Mouse (Mus musculus): ENCODE measurements around the gene Meaf6.

The Meaf6 gene

DNA sequence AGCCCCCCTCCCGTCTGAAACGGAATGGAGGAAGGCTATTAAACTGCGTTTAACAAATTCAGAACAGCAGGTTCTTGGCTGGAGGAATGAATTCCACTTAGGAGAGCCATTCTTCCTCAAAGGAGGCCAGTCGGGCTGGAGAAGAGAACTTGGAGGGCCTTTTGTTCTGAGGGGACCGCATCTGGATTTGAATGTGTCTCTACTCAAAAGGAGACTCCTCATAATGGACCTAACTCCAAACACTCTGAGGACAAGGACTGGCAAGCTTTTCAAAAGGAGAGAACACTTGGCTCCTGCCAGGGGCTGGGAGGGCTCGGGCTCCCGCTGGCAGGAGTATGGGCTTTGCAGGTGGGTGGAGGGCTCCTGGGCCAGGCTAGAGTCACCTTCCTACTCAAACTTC lies 59.7 kb downstream of the Meaf6 start:
- no peak for DNase-seq (ENCODE audit: low spot score)

DNA sequence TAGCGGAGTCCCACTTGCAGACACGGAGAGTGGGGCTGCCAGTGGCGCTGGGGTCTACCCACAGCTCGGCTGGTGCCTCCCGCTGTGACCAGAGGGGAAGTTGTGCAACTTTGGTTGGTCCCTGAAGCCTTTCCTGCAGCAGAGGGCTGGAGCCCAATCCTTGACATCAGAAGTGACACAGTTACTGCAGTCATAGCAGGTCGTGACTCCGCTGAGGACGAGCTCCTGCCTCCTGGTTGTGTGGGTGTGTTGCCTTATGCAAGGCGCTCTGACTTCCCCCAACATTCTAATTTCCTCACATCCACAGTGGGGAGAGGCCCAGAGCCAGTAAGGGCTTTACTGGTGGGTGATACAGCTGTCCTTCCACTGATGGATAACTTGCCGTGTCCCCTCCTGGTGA lies 60.3 kb downstream of the Meaf6 start:
- DNase-seq (ENCODE audit: low spot score): no peak

DNA sequence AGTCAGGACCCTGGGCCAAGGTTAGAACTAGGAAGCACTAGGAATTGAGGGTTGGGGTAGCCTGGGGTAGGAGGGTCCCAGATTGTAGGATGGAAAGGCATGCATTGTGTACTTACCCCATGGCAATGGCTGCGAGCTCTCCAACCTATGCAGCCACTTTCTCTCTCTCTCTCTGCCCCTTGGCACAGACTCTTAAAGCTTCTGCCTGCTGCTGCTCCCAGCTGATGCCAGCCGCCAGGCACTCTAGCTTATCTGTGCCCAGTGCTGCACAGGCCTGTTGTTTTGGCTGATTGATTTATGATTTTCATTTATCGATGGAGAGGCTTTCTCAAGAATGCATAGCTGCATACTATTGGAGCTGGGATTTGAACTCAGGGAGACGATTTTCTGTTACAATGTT lies 63.0 kb downstream of the Meaf6 start:
- no peak for DNase-seq (ENCODE audit: low spot score)

DNA sequence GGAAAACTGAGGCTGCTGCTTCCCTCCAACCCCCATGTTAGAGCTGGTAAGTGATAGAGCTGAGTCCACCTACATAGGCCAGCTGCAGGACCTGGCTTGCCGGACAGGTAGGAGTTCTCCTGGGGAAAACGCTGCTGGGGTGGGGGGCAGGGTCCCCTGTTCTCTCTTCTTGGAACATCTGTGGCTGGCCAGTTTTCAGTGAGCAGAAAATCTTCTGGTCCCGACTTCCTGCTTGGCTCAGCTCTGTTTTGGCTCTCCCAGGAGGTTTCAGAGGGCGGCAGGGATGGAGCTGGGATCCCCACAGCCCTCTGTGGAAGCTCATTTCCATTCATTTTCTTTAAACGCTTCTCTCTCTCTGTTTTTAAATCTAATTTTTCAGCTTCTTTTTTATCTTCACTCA lies 64.5 kb downstream of the Meaf6 start:
- no peak for DNase-seq (ENCODE audit: low spot score)

DNA sequence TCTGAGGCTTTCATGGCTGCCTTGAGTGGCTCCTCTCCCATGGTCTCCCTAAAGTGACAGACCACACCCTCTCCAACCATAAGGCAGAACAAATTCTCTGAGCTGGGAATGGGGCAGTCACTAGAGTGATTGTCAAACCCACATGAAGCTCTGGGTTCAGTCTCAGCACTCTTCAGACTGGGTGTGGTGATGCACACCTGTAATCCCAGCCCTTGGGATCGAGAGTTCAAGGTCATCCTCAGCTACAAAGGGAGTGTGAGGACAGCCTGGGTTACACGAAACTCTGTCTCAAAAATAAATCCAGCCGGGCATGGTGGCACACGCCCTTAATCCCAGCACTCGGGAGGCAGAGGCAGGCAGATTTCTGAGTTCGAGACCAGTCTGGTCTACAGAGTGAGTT lies 67.5 kb downstream of the Meaf6 start:
- DNase-seq (ENCODE audit: low spot score): no peak

DNA sequence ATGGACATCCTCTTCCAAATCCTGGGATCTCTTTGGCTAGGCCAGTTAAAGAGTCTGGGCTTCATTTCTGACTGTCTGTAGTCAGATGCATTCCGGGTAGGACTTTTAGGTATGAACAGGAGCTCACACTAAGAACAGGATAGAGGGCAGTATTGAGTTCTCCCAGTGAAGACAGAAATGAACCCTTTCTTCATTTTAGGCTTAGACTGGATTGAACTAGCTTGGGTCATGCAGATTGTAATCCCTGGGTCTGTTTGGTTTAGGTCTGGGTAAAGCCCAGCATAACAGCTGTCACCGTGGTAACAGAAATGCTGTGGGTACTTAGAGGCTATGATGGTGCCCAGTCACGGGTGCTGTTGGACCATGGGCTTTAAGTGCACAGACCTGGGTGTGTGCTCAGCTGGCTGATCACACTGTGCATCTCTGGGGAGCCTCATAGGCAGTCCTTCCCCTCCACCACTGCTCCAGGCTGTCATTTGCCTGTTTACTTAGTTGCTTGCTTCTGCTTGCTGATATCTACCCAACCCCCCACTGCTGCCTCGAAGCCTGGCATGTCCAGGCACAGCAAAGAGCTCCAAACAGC lies 68.8 kb downstream of the Meaf6 start:
- DNase-seq (ENCODE audit: low spot score): no peak

DNA sequence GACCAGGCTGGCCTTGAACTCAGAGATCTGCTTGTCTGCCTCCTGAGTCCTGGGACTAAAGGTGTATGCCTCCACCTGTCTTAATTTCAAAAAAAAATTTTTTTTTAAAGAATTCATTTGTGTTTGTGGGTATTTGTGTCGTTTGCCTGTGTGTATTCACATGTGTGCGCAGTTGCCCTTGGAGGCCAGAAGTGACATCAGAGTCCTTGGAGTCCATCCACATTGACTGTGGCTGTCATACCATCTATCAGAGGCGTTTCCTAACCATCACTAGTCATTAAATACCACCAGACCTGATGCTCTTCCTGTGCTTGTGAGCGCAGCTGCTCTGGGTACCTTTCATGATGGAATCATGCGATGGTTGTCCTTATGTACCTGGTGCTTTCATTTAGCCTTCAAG lies 70.7 kb downstream of the Meaf6 start:
- no peak for DNase-seq (ENCODE audit: low spot score)

DNA sequence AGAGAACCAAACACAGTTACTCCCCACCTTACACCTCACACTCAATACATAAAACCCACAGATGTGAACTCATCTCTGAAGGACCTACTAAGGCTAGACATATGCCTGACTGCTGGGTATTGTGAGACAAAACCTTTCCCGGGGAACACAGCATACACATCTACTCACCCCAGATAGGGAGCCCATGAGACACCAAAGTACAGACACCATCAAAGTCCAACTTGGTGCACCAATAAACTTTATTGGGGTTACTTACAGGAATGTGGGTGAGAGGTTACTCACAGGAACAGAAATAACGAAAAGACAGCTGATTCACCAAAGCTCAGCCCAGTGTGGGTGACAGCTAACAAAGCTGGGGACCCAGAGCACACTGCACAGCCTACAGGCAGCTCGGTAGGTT lies 72.4 kb downstream of the Meaf6 start:
- DNase-seq (ENCODE audit: low spot score): no peak

DNA sequence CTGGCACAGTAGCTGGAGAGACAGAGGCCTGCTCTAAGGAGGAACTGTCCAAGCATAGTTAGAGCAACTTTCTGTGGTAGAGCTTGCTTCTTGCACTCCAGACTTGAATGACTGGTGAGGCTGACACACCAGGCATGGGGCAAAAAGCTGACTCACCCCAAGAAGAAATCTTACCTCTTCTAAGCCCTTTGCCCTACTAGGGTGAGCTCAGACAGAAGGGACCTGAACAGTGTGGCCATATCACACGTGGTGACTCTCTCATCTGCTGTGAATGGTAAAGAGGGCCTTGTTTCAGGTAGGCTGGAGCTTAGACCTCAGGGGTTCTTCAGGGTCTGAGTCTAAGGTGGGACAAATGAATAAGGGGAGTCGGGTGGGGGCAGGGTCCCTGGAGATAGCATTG lies 73.1 kb downstream of the Meaf6 start:
- DNase-seq (ENCODE audit: low spot score): no peak

DNA sequence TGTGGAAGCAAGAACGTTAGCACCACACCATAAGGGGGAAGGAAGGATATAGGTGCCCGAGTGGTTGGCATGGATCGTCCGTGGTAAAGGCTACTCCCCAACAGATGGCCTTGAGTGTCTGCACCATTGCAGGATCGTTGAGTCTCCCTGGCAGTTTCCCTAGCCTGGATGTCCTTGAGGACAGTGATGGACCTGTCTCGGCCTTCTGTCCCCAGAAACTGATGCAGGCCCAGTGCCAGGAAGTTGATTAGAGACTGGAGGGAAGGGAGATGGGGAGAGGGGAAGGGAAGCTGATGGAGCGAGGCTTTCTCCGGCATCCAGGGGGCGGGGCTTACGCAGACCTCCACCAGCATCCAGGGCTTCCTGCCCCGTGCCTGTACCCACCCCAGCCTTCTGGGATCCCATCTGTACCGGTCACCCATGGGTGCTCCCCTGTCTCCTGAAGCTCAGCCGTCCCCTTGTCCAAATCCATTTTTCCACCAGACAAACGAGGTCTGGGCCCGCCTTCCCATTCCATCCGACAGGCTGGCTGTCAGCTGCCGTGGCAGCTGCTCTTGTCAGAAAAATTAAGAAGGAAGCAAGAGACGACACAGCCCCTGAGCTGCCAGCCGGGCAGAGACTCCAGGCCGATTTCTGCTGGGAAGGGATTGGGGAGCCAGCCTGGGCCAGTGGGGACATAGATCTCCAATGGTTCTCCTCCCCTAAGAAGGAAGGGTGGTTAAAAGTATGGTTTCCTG lies 73.8 kb downstream of the Meaf6 start:
- DNase-seq (ENCODE audit: low spot score): no peak

DNA sequence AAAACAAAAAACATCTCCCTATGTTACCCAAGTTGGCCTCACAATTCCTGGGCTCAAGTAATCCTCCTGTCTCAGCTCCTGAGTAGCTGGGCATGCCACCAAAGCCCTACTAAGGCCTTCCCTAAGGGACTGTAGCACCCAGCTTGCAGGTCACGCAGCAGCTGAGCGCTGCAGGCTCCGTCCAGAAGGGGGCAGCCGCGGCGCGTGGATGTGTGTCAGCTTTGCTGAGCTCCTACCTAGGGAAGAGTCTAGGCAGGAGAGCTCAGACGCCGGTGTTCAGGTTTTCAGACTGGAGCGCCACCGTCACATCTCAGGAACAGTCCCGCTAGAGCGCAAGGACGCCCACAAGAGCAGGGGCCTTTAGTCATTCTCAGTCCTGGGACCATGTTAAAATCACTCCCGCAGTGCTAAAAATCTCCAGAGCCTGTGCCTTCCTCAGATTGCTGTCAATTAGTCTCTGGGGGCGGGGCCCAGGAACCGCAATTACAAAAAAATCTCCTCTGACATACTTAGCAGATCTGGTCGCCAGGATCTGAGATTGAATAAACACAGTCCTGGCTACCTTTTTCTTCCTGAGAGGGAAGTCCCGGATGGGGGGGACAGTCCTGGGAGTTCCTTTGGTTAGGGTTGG lies 75.5 kb downstream of the Meaf6 start:
- peak; percentile 69 for DNase-seq (ENCODE audit: low spot score)

DNA sequence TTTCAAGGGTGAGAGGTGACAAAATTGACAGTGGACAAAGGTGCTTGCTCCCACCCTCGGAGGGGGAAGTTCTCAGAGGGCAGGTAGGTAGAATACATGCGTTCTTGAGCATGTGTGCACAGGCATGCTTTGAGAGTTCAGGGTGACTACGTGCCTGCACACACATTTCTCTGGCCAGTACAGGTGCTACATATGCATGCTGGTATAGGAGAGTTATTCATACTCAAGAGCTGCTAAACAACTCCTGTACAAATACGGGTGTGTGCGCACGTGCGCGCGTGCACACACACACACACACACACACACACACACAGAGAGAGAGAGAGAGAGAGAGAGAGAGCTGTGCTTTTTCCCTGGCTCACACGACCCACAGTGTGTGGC lies 76.0 kb downstream of the Meaf6 start:
- no peak for DNase-seq (ENCODE audit: low spot score)

DNA sequence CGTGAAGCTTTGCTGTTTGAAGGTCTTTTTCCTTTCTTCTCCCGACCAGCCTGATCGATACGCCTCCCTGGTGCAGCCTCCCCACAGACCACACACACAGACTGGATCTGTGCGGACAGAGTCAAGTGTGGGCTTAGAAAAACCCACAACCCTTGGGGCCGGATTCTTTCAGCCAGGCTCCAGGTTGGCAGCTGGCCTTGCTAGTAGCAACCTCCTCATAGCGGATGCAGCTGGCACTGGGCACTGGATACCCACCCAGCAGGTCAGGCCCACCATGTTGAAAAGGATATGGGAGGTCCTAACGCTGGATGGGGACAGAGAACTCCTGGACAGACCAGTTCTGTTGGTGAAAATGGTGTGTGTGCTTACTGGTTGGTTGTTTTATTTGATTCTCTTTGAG lies 76.5 kb downstream of the Meaf6 start:
- DNase-seq (ENCODE audit: low spot score): no peak

DNA sequence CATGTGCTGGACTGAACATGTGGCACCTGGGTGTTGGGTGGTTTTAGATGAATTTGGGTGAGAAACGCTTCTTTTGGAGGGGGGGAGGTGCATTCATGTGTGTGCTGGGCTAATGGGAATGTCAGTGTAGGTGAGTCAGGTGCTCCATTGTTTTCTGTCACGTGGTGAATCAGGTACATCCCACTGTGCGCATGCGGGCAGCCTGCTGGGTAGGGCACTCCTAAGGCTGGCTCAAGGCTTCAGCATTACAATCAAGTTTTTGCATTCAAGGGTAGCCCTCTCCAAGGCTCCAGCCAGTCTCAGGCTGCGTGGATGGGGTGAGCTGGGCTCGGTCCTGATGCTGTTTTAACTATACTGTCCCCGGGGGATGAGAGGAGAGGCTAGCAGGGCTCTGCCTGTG lies 77.8 kb downstream of the Meaf6 start:
- no peak for DNase-seq (ENCODE audit: low spot score)
